ENCODE assay signal across 30 mouse cellular contexts in genomic region chr16:30533592-30533991, GRCm38 (mm10). TPM values are rescaled to one million over a fixed set of nuclear protein-coding genes. Genes with fewer than 3 reads are reported as not detected.
A peak's percentile ranks its signal among the peaks of the same experiment; 100 is the strongest.
DNase-seq lines count a peak whose midpoint lies in the region; ATAC-seq lines count a peak whose summit lies in the region.
"Had no signal": no experiment of that assay in that cellular context is flagged by ENCODE, and none has a peak within 500 bp of the region (broad histone marks: within the 10 kb centered on the region; RNA-seq: fewer than 3 reads in every experiment).

No protein-coding gene starts in this region.

- H3K36me3 ChIP-seq in midbrain, embryonic 11.5 days (ENCODE audit: control insufficient read depth, insufficient read depth, low read length), result peaks cover 3% of the 10 kb centered on the region; the same call in 1 of the 2 replicates
- peaks cover 15% of the 10 kb centered on the region for H3K36me3 ChIP-seq in midbrain, embryonic 10.5 days

- no peak overlapping the region for H3K27ac ChIP-seq in midbrain, embryonic 11.5 days (ENCODE audit: low read depth, low read length)
- no peak overlapping the region for H3K27ac ChIP-seq in midbrain, embryonic 10.5 days (replicated peaks)
- H3K27ac ChIP-seq: embryonic facial prominence, embryonic 13.5 days; forebrain, embryonic 12.5 days; gastrocnemius, adult 2 months; heart, embryonic 15.5 days; hindbrain, embryonic 15.5 days; layer of hippocampus, adult 2 months; limb, embryonic 12.5 days had no signal

- H3K4me2 ChIP-seq in midbrain, embryonic 11.5 days, result no peak overlapping the region
- H3K4me2 ChIP-seq: embryonic facial prominence, embryonic 13.5 days; forebrain, embryonic 12.5 days; heart, embryonic 15.5 days; hindbrain, embryonic 15.5 days; limb, embryonic 12.5 days; liver, embryonic 11.5 days had no signal

- H3K4me3 ChIP-seq in midbrain, embryonic 11.5 days (ENCODE audit: low read depth, low read length), result no peak overlapping the region
- no peak overlapping the region for H3K4me3 ChIP-seq in midbrain, embryonic 10.5 days
- H3K4me3 ChIP-seq: embryonic facial prominence, embryonic 13.5 days; erythroblast, embryonic 14.5 days; forebrain, embryonic 12.5 days; gastrocnemius, adult 2 months; heart, embryonic 15.5 days; hindbrain, embryonic 15.5 days; layer of hippocampus, adult 2 months; limb, embryonic 12.5 days had no signal

- no peak for ATAC-seq in midbrain, embryonic 11.5 days (ENCODE audit: low FRiP score)
- ATAC-seq: intestine, embryonic 16.5 days; midbrain, embryonic 16.5 days had no signal

- H3K27me3 ChIP-seq in midbrain, embryonic 11.5 days (ENCODE audit: control insufficient read depth, insufficient read depth, low read length), result no peaks in the 10 kb centered on the region
- no peaks in the 10 kb centered on the region for H3K27me3 ChIP-seq in midbrain, embryonic 10.5 days (ENCODE audit: low read depth, poor library complexity, severe bottlenecking)
- H3K27me3 ChIP-seq: embryonic facial prominence, embryonic 13.5 days; forebrain, embryonic 12.5 days; heart, embryonic 15.5 days; hindbrain, embryonic 15.5 days; limb, embryonic 12.5 days had no signal

- intact Hi-C loops in heart, postnatal 10 days (cut with DNase I), result no loop called here

- WGBS in midbrain, embryonic 11.5 days, result 76% methylated on average over 4 of the region's 4 CpGs
- WGBS in midbrain, embryonic 10.5 days, result 77% methylated on average over 4 of the region's 4 CpGs

- H3K9ac ChIP-seq in midbrain, embryonic 11.5 days (ENCODE audit: low read length), result no peak overlapping the region
- H3K9ac ChIP-seq: embryonic facial prominence, embryonic 13.5 days; forebrain, embryonic 12.5 days; heart, embryonic 15.5 days; hindbrain, embryonic 15.5 days; limb, embryonic 12.5 days had no signal

- DNase-seq in midbrain, embryonic 11.5 days (ENCODE audit: low spot score, missing footprints), result peak; percentile 62
- DNase-seq in midbrain, embryonic 10.5 days (ENCODE audit: low spot score), result no peak
- DNase-seq in T-cell, adult 2 months (ENCODE audit: low spot score), result peak; percentile 26
- peak; percentile 40 for DNase-seq in induced T-regulatory cell, adult 2 months (ENCODE audit: low read depth)
- peak; percentile 38 for DNase-seq in naive thymus-derived CD4-positive, alpha-beta T cell, adult 2 months (ENCODE audit: low read depth)
- no peak for DNase-seq in urinary bladder, postnatal 4 days (ENCODE audit: low spot score in 2 of 2)
- no peak for DNase-seq in heart, postnatal 10 days
- DNase-seq: adrenal gland, adult 2 months; cerebellum, adult 11-12 months; cerebellum, postnatal 14 days; embryo, embryonic 11 days; gastrocnemius, adult 2 months; heart, adult 18-20 months; heart, postnatal 4 days; kidney, adult 9 months; kidney, postnatal 25 days; lung, adult 2 months; lung, postnatal 14 days; right cerebral cortex, postnatal 25 days; spleen, adult 18-20 months had no signal

- H3K4me1 ChIP-seq in midbrain, embryonic 11.5 days (ENCODE audit: control insufficient read depth, insufficient read depth, low read length), result no peaks in the 10 kb centered on the region
- peaks cover 5% of the 10 kb centered on the region; the same call in 1 of the 2 replicates for H3K4me1 ChIP-seq in midbrain, embryonic 10.5 days
- H3K4me1 ChIP-seq: embryonic facial prominence, embryonic 13.5 days; forebrain, embryonic 12.5 days; limb, embryonic 12.5 days had no signal

- no peaks in the 10 kb centered on the region for H3K9me3 ChIP-seq in midbrain, embryonic 11.5 days (ENCODE audit: control insufficient read depth, low read length)
- H3K9me3 ChIP-seq in midbrain, embryonic 10.5 days (replicated peaks), result no peaks in the 10 kb centered on the region
- H3K9me3 ChIP-seq: embryonic facial prominence, embryonic 13.5 days; forebrain, embryonic 12.5 days; heart, embryonic 15.5 days; hindbrain, embryonic 15.5 days; limb, embryonic 12.5 days had no signal

RNA-seq across cellular contexts. Expression of gene Tmem44, which starts 17.1 kb away (rescaled TPM):
- polyA plus RNA-seq in midbrain, embryonic 11.5 days (2014; fragmentation: Nextera tagmentation; extraction: Ambion mirVana), result 26.6 and 27.9 TPM in 2 replicates
- polyA plus RNA-seq in midbrain, embryonic 10.5 days (2016; fragmentation: Nextera tagmentation; extraction: Ambion mirVana), result 21.6 and 33.2 TPM in 2 replicates
- total RNA-seq in heart, postnatal 10 days (2021), result 10 to 100 TPM; 15.6 to 18.5 TPM

RNA-seq across cellular contexts. Expression of gene Lsg1, which starts 53.8 kb away (rescaled TPM):
- 84.7 and 89.3 TPM in 2 replicates for polyA plus RNA-seq in midbrain, embryonic 11.5 days (2014; fragmentation: Nextera tagmentation; extraction: Ambion mirVana)
- polyA plus RNA-seq in midbrain, embryonic 10.5 days (2016; fragmentation: Nextera tagmentation; extraction: Ambion mirVana), result 82.3 and 86.2 TPM in 2 replicates
- 10 to 100 TPM; 26.3 to 27.0 TPM for total RNA-seq in heart, postnatal 10 days (2021)

Comparison
In these comparisons a context has a peak if more than half of its experiments do, and no peak if none do; other contexts are left out.
1. DNase-seq: peak in midbrain, embryonic 11.5 days (single experiment), T-cell, adult 2 months (single experiment), induced T-regulatory cell, adult 2 months (single experiment) and naive thymus-derived CD4-positive, alpha-beta T cell, adult 2 months (single experiment); none in midbrain, embryonic 10.5 days (single experiment), urinary bladder, postnatal 4 days (0 of 2) and heart, postnatal 10 days (0 of 2).